In genomic region chr5:73823421-73823820, GRCm38 (mm10) we compare ENCODE assay signal across 19 mouse cellular contexts.
"Had no signal": no experiment of that assay in that cellular context is flagged by ENCODE, and none has a peak within 500 bp of the region (broad histone marks: within the 10 kb centered on the region; RNA-seq: fewer than 3 reads in every experiment).

No protein-coding gene starts in this region.

- DNase-seq: kidney, postnatal 25 days; layer of hippocampus, adult 9-11 months; lung, adult 2 months; lung, postnatal 14 days; lung, postnatal 4 days; right cerebral cortex, postnatal 25 days; spleen, adult 18-20 months; thymus, postnatal 36 days had no signal

- H3K4me3 ChIP-seq: layer of hippocampus, adult 2 months; limb, embryonic 12.5 days; limb, embryonic 15.5 days; liver, embryonic 15.5 days; midbrain, embryonic 13.5 days; myocyte; neural tube, embryonic 13.5 days; stomach, embryonic 15.5 days had no signal

- ATAC-seq: midbrain, embryonic 16.5 days had no signal

- H3K4me2 ChIP-seq: limb, embryonic 12.5 days; limb, embryonic 15.5 days; liver, embryonic 11.5 days; liver, embryonic 15.5 days; midbrain, embryonic 13.5 days; neural tube, embryonic 13.5 days; stomach, embryonic 15.5 days had no signal

- H3K36me3 ChIP-seq: limb, embryonic 12.5 days; limb, embryonic 15.5 days; liver, embryonic 15.5 days; midbrain, embryonic 13.5 days; neural tube, embryonic 13.5 days; stomach, embryonic 15.5 days had no signal

- H3K27me3 ChIP-seq: limb, embryonic 12.5 days; limb, embryonic 15.5 days; liver, embryonic 15.5 days; midbrain, embryonic 13.5 days; neural tube, embryonic 13.5 days; stomach, embryonic 15.5 days had no signal

- H3K4me1 ChIP-seq: liver, embryonic 15.5 days; midbrain, embryonic 13.5 days; stomach, embryonic 15.5 days had no signal

- H3K27ac ChIP-seq: kidney, postnatal 0 days; layer of hippocampus, adult 2 months; limb, embryonic 12.5 days; limb, embryonic 15.5 days; liver, embryonic 15.5 days; midbrain, embryonic 13.5 days; neural tube, embryonic 13.5 days; stomach, embryonic 15.5 days had no signal

- H3K9ac ChIP-seq: limb, embryonic 12.5 days; limb, embryonic 15.5 days; liver, embryonic 15.5 days; midbrain, embryonic 13.5 days; neural tube, embryonic 13.5 days; stomach, embryonic 15.5 days had no signal

- H3K9me3 ChIP-seq: limb, embryonic 12.5 days; limb, embryonic 15.5 days; liver, embryonic 15.5 days; midbrain, embryonic 13.5 days; neural tube, embryonic 13.5 days; stomach, embryonic 15.5 days had no signal
